ENCODE assay signal across 8 mouse cellular contexts in genomic region chr6:65144621-65145205, GRCm38 (mm10). TPM values are rescaled to one million over a fixed set of nuclear protein-coding genes. Genes with fewer than 3 reads are reported as not detected.
A peak's percentile ranks its signal among the peaks of the same experiment; 100 is the strongest.
DNase-seq lines count a peak whose midpoint lies in the region; ATAC-seq and TF ChIP-seq lines count a peak whose summit lies in the region.

TSS of gene Hpgds (minus strand) at chr6:65144908.

- no peaks in the 10 kb centered on the region for H3K36me3 ChIP-seq in kidney, postnatal 0 days (ENCODE audit: insufficient read depth, low read length)
- H3K36me3 ChIP-seq in midbrain, embryonic 15.5 days (replicated peaks), result no peaks in the 10 kb centered on the region

- DNase-seq in heart, adult 11 months, result peak; percentile 94
- DNase-seq in heart, postnatal 25 days (ENCODE audit: low spot score), result no peak
- DNase-seq in brain, embryonic 14.5 days (ENCODE audit: low read depth), result peak; percentile 35
- DNase-seq in kidney, postnatal 0 days (ENCODE audit: low spot score), result peak; percentile 40
- peak; percentile 68 for DNase-seq in thymus, postnatal 0 days (ENCODE audit: low spot score)
- no peak for DNase-seq in gastrocnemius, postnatal 36 days
- DNase-seq in frontal cortex, postnatal 10 days (ENCODE audit: low spot score in 2 of 2), result no peak

- no peak for TF ChIP-seq CTCF in brain, embryonic 14.5 days (IDR thresholded peaks at IDR 0.05; ENCODE audit: borderline replicate concordance, extremely low read depth, insufficient read depth, insufficient read length)
- no peak for TF ChIP-seq CTCF in kidney, postnatal 0 days (IDR thresholded peaks at IDR 0.05; ENCODE audit: low read depth)

- H3K9ac ChIP-seq in kidney, postnatal 0 days (ENCODE audit: low read depth, low read length), result no peak within 1 kb of the TSS
- H3K9ac ChIP-seq in midbrain, embryonic 15.5 days, result no peak within 1 kb of the TSS

- no peaks in the 10 kb centered on the region for H3K9me3 ChIP-seq in kidney, postnatal 0 days (replicated peaks; ENCODE audit: low read length)
- H3K9me3 ChIP-seq in midbrain, embryonic 15.5 days, result no peaks in the 10 kb centered on the region

- peak; percentile 78 for ATAC-seq in kidney, postnatal 0 days (replicated peaks; ENCODE audit: low FRiP score, low read depth)
- ATAC-seq in midbrain, embryonic 15.5 days (replicated peaks), result 0 out of 2 replicates have a peak, but pooled peaks have one; percentile 37

- intact Hi-C loops in heart, postnatal 25 days (cut with DNase I), result no loop called here
- intact Hi-C loops in gastrocnemius, postnatal 36 days (cut with DNase I), result no loop called here

- no peak within 1 kb of the TSS for H3K4me3 ChIP-seq in kidney, postnatal 0 days (replicated peaks; ENCODE audit: low read depth, low read length)
- no peak within 1 kb of the TSS for H3K4me3 ChIP-seq in midbrain, embryonic 15.5 days

- H3K27me3 ChIP-seq in kidney, postnatal 0 days (ENCODE audit: insufficient read depth, low read length), result no peaks in the 10 kb centered on the region
- no peaks in the 10 kb centered on the region for H3K27me3 ChIP-seq in midbrain, embryonic 15.5 days (replicated peaks)

- no peak within 1 kb of the TSS for H3K27ac ChIP-seq in kidney, postnatal 0 days
- H3K27ac ChIP-seq in midbrain, embryonic 15.5 days, result no peak within 1 kb of the TSS

- H3K4me1 ChIP-seq in kidney, postnatal 0 days (replicated peaks; ENCODE audit: insufficient read depth, low read length), result peaks cover 10% of the 10 kb centered on the region; the same call in 1 of the 2 replicates
- 0 out of 2 replicates have a peak, but pooled peaks cover 9% of the 10 kb centered on the region for H3K4me1 ChIP-seq in midbrain, embryonic 15.5 days

- WGBS in kidney, postnatal 0 days, result 18% methylated on average over 16 of the region's 16 CpGs
- WGBS in midbrain, embryonic 15.5 days, result 17% methylated on average over 16 of the region's 16 CpGs

- H3K4me2 ChIP-seq in kidney, postnatal 0 days (ENCODE audit: low read length), result peak within 1 kb of the TSS; percentile 35
- peak within 1 kb of the TSS; percentile 32 for H3K4me2 ChIP-seq in midbrain, embryonic 15.5 days

- TF ChIP-seq POLR2A in brain, embryonic 14.5 days (IDR thresholded peaks at IDR 0.05; ENCODE audit: borderline replicate concordance, extremely low read depth, insufficient read depth, insufficient read length, poor library complexity, severe bottlenecking), result no peak

RNA-seq across cellular contexts. Expression of gene Hpgds, which starts in this region (rescaled TPM):
- 1 to 10 TPM in 1 of 2 experiments, under 1 TPM in 1; 0.48 to 1.0 TPM for total RNA-seq in heart, postnatal 25 days (2021)
- 2.1 and 3.6 TPM in 2 replicates for polyA plus RNA-seq in brain, embryonic 14.5 days (2012; rRNA removed)
- polyA plus RNA-seq in kidney, postnatal 0 days (2015; fragmentation: Nextera tagmentation; extraction: Ambion mirVana), result 3.5 and 3.6 TPM in 2 replicates
- 4.3 and 4.8 TPM in 2 replicates for polyA plus RNA-seq in midbrain, embryonic 15.5 days (2015; fragmentation: Nextera tagmentation; extraction: Ambion mirVana)
- polyA plus RNA-seq in thymus, postnatal 0 days (2015; fragmentation: Nextera tagmentation; extraction: Ambion mirVana), result 13.4 and 14.4 TPM in 2 replicates
- total RNA-seq in gastrocnemius, postnatal 36 days (2021), result under 1 TPM; 0.57 to 0.84 TPM

Comparison
In these comparisons a context has a peak if more than half of its experiments do, and no peak if none do; other contexts are left out.
1. DNase-seq: peak in heart, adult 11 months (single experiment), brain, embryonic 14.5 days (single experiment), kidney, postnatal 0 days (single experiment) and thymus, postnatal 0 days (single experiment); none in heart, postnatal 25 days (single experiment), gastrocnemius, postnatal 36 days (0 of 2) and frontal cortex, postnatal 10 days (0 of 2).